Mouse (Mus musculus) megakaryocyte progenitor cell, adult 5-6 weeks (primary cell): ENCODE measurements around the gene Tmtc2. TPM values are rescaled to one million over a fixed set of nuclear protein-coding genes. Genes with fewer than 3 reads are reported as not detected.

Source experiments
- ATAC-seq: replicated peaks from 2 replicates; pipeline ENCODE4 v1.8.0; 2016; ENCODE audit warnings: mild to moderate bottlenecking, moderate TSS enrichment, inconsistent platforms; ENCODE audit not compliant: poor library complexity
- total RNA-seq, 2 experiments: library from RNA; stranded (forward) in 1 of 2; stranded (reverse) in 1 of 2; fragments of 157-497, 149-512 nt in 1 of 2; fragments of 200-1000 nt in 1 of 2; gene quantifications; 2 replicates each; pipeline versions ENCODE4 v1.2.3 to v1.2.4; 2015 to 2017

Gene Tmtc2
- total RNA-seq, 2 experiments from 2014 or later = 0.62 to 0.99 TPM

DNA sequence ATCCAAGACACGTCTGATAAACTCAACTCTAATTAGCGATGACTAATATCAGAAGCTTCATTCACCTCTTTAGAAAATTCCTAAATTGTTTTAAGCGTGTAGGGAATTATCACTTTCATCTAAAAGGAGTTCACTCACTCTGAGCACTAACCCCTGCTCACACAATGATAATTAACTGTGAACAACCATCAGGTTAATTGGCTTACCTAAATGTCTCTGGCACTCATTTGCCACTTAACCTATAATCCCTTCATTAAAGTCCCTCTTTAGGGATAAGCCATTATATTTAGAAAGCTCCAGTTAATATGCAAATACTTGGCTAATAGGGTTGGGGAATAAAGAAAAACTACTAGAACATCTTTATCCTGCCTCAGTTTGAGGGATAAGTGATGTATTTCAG, 151.1 kb downstream of the Tmtc2 start:
- ATAC-seq = no peak

DNA sequence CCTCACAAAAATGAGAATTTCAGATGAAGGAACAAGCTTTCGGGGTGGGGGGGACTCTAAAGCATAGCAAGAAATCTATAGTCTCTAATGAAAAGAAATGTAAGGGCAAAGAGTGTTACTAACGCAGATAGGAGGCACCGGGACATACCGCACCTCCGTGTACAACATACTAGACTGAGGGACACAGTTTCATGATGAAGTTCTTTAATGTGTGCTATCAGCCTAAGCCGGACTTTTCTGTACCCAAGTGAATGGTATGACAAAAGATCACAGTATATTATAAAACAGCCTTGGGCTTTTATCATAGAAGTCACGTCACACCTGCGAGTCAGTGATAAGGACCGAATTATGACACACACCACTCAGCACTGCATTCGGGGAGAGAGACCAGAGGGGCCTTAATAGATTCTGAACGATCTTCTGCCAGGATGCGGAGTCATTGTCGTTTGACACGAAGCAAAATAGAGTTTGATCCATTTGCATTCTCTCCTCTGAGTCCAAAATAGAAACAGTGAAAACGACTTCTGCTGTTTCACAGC, 156.3 kb downstream of the Tmtc2 start:
- peak; percentile 85 for ATAC-seq

DNA sequence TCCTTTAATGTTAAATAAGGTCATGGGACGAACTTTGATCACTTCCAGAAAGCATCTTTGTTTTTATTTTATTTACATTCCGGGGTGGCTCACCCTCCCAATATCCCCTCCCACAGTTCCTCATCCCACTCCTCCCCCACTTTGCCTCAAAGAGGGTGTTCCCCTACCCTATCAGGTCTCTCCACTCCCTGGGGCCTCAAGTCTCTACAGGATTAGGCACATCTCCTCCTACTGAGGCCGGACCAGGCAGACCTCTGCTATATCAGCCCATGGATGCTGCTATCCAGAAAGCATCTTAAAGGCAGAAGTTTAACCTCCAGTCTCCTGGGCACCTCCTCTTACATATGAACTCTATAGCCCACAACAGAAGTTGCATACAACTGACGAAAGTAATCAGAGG, 157.7 kb downstream of the Tmtc2 start:
- no peak for ATAC-seq

DNA sequence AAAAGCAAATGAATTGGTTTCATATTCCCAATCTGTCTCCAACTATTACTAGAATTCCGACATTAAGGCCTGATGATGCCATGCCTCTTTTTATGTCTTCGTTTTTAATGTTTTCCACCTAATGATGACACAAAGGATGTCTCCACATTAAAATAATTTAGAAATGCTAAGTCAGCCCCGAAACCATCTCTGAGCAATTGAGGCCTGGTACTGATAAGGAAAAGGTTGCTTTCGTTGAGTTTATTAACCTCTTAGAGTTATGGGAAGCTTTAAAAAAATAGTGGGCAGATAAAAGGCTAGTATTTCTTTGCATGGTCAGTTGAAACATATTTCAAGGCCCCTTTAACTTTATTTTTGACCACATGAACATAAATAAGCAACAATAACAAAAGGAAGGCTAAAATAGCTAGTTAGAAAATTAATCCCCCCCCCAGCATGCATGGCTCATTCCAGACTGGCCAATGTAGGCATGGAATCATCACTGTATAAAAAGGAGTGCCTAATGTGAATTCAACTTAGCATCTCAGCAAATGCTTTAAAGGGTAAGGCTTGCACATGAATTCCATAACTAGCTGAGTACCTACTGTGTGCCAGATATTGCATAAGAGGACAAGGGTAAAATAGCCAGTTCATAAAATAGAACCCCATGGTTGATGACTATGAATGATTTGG, 168.3 kb downstream of the Tmtc2 start:
- no peak for ATAC-seq

DNA sequence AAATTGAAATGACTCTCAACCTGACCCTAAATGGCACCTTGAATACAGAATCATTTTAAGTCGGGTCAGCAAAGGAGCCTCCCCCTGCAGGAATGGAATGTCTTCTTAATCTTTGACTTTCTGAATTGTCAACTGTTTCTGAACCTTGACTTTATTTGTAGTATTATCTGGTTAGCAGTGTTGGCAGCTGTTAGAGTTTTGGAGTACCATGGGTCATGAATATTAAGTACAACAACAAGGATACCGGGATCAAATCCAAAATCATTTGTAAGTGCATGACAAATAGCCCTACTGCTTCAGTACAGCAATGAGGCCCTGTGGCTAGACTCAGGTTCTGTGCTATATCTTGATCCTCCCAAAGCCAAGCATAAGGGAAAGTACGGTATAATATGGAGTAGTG, 170.3 kb downstream of the Tmtc2 start:
- no peak for ATAC-seq

DNA sequence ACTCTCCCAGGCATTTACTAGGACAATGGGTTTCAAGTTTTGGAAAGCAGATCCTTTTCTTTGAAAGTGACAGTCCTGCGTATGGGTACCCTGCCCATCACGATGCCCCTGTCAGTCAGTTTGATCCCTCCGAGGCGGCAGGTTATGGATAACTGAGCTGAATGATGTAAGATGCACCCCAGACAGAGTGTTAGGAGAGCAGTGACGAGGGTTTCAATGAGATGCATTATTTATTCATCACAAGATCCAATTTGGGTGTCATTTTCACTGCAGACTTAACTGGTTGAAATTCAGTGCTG, 171.8 kb downstream of the Tmtc2 start:
- ATAC-seq = no peak

DNA sequence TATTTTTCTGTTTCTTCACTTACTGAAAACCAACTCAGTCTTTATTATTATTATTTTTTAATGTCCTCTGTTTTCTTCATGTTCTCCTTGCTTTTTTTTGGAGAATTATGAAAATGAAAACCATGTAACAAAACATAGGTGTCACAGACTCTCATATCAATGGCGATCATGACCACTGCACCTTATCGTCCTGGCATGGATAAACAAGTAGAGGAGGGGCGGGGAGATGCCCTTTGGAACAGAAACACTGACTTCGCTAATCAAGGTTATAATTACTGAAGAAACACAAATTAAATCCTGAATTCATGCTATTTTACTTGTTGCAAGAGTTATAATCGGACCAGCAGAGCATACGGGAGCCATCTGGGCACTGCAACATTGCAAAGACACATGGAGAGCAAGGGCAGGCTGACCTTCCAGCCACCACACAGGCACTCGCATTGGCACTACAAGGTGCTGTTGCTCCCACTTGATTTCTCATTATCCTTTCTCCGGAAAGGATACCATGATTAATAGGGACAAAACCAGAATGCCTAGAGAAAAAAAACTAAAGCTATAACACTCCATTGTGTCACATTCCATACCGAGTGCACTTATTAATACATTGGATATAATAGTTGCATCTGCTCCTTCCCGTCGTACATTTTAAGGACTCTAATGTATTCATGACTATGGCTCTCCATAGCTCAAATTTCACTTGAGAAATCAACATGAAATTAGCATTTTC, 172.3 kb downstream of the Tmtc2 start:
- no peak for ATAC-seq

DNA sequence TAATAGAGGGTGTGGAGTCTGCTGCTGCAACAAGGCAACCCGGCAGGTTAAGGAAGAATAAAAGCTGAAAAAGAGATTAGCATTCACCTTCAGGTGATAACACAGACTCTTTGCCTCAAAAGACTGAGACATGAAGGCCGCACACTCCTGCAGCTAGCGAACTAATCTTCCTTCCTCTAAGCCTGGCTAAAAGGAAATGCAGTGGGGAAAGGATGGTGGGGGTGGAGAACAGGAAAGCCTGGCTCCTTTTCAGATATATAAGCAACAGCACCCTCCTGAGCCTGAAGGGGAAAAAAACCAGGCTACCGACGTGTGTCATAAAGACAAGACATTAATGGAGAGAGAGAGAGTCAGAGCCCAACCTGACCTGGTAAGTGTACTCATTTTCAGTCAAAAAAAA, 174.9 kb downstream of the Tmtc2 start:
- ATAC-seq = no peak

DNA sequence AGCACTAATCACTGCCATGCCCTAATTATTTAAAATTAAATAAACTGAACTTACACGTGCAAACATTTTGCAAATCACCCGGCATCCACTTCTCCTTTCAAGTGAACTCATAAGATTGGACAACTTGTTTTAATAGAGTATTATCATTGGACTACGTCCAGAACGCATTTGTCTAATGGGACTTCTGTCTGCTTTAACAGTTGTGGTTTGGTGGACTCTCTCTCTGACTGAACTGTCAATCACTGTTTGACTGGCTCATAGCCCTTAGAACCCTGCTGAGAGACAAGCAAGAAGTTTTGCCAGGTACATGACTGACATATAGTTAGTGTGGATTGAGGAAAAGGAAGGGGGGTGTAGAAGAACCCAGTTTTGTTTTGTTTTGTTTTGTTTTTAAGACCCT, 190.2 kb downstream of the Tmtc2 start:
- no peak for ATAC-seq

DNA sequence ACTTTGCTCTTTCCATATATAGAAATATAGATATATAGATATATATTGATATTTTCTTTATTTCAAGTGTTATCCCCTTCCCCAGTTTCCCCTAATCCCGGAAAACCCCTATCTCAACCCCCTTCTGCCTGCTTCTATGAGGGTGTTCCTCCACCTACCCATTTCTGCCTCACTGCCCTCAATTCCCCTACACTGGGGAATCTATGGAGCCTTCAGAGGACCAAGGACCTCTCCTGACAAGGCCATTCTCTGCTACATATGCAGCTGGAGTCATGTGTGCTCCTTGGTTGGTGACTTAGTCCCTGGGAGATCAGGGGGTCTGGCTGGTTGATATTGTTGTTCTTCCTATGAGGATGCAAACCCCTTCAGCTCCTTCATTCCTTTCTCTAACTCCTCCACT, 192.5 kb downstream of the Tmtc2 start:
- ATAC-seq = no peak

DNA sequence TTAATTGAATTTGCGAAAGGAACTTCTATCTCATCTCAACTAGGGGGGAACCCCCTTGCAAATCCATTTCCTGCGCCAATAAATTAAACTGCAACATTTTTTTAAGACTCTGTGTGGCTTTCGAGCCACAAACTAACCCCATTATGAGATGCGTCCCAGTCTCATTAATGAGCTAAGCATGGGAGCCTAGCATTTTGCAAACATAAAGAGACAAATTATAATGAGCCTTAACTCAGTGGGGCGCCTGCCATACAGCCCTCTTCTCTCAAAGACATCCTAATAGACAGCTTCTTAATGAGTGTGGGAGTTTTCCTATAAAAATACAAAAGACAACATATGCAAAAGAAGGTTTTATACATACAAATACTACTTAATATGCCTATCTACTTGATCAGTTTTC, 193.0 kb downstream of the Tmtc2 start:
- no peak for ATAC-seq

DNA sequence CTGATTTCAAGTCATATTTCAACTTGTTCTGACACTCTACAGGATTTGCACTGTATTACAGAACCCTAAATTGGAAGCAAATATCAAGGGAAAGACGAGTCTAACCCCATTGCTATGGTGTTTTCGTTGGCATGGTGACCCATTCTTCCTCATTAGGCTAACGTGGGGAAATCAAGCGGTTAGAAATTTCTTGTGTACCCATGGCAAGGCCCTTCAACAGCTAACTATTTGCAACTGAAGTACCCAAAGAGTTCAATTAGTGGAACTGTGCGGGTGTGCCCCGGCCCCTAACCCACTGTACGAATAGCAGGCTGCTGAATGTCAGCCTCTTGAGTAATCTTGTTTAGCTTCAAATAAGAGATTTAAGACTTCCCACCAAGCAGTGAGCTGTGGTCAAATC, 193.7 kb downstream of the Tmtc2 start:
- no peak for ATAC-seq

DNA sequence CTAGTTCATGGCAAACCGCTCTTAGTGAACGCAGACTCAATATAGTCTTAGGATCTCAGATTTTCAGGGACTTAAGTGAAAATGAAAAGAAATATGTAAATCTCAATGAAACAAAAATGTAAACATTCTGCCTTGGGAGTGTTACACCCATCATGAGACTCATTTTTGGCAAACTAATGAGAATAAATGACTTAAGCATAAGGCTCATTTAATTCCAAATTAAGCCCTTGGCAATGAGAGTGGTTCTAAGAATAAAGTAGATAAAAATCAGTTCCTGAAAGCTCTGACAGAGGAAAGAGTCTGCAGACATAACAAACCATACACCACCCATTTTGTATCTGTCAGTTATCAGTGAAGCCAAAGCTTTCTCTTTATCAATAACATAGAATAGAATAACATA, 196.5 kb downstream of the Tmtc2 start:
- no peak for ATAC-seq

DNA sequence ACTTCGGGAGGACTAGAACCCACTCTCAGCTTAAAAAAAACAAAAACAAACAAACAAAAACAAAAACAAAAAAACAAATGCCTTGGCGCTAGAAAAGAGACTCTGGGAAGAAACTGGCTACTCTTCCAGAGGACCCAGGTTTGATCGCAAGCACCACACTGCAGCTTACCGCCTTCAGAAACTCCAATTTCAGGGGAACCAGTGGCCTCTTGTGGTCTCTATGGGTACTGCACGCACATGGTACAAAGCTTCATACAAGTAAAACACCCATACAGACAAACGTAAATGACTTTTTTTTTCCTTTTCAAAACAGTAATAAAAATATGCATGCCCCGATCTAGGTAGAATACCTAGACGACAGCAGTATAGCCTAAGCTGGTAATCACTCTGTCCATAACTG, 201.0 kb downstream of the Tmtc2 start:
- peak; percentile 76 for ATAC-seq

DNA sequence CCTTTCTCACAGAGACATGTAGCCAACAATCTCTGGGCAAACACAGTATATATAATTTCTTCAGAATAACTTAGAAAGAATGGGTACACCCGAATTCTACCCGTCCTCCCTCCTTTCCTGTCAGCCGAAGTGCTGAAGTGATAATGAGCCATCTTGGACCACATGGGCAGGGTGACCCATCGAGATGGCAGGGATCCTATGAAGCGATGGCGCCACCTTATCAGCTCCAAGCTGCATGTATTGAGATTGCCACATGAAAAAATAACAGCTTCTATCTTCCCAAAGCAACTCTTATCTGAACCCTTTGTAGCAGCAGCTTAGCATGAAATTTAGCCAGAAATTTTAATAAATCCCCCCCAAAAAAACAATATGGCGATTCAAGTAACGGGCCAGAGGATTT, 206.0 kb downstream of the Tmtc2 start:
- ATAC-seq = no peak

DNA sequence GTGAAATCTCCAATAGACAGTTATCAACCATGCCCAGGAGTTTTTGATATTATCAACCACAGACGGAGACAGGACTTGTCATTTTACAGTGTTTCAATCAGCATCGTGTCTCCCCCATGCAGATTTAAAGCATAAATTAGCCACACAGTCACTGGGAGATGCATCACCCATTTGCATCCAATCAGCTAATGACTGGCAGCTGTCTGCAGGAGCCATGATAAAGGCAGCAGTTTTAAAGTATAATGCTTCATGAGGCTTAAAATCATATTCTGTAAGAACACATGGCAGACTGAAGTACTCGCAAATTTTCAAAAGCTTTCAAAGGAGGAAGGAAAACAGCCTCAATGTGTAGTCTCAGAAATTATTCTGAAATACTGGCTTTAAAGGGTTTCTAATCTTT, 209.8 kb downstream of the Tmtc2 start:
- no peak for ATAC-seq

DNA sequence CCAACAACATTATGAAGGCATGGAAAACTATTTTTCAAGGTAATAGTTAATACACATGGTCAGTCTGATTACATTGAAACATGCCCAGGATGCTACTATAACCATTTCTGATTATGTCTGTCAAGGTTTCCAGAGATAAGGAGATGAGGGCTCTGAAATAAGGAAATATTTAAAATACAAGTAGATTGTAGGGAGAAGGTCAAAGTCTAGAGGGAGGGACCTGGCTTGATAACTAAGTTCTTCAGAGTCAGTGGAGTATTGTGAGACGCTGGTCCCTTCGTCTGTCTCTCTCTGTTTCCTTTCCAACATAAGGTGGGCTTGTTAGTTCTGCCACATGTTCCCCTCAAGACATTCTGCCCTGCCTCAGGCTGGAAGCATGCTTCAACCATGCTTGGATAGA, 223.9 kb downstream of the Tmtc2 start:
- ATAC-seq = no peak

DNA sequence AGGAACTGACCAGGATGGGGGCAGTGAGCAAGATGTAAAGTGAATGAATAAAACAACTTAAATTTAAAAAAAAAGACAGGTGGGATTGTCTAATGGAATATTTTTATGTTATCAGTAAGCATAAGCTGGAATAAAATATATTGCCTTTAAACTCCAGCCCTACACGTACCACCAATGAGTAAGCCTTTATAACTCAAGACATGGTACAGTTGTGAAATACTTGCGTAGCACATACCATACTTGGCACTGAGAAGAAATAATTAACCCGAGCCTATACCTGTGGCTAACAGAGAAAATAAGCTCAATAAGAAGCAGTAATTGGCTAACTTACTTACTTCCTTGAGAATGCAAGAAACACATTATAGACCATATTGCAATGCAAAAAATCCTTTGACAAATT, 228.3 kb downstream of the Tmtc2 start:
- ATAC-seq = no peak

DNA sequence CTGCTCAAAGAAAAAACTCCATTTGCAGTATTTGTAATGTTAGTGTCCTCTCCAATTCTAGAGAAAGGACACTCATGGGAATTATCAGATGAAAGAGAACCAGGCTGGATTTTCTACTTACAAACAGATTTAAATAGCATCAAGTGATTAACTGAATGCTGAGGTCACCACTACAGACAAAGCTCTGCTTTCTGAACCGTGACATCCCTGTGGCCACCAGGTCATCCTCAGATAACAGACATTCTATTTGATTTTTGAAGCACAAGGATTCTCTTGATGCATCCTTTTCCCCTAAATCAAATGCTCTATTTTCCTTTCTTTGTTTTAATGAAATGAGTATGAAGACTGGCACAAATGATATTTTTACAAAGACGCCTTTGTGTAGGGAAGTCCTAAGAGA, 241.4 kb downstream of the Tmtc2 start:
- no peak for ATAC-seq

DNA sequence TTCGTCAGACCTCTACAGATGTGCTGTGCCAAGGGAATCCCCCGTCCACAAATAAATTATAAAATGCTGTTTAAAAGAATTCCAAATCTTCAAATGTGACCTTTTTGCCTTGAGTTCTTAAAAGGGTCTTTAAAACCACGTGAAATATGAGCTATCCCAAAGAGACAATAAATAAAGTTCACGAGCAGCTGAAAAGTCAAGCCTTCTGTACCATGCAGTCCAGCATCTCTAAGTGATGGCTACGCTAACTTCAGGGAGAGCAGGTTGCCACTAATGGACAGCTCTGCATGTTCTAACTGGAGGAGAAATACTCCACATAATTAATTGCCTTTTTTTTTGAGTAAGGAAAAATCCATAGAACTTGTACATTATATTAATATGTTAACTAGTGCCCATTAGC, 243.9 kb downstream of the Tmtc2 start:
- ATAC-seq = no peak

DNA sequence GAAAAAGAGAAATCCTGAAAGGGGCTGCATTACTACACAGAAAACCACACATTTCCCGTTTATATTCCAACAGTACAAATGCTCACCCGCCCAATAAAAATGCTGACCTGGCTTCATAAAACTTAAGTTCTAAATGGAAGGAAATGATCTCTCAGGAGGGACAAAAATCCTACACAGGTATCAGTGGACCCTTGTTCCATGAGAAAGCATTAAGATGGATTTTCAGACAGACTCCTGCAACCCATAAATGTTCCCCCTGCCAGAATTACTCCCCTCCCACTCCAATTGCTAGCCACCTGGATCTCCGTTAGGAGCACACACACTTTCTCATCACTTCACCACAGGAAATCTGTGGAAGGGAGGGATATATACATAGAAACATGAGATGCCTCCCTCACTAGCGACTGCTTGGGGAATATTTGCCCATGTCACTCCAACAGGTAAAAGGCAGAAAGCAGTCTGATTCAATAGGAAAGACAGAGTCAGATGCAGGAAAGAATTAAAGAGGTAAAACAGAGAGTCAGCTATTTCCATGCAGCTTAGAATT, 250.5 kb downstream of the Tmtc2 start:
- no peak for ATAC-seq

DNA sequence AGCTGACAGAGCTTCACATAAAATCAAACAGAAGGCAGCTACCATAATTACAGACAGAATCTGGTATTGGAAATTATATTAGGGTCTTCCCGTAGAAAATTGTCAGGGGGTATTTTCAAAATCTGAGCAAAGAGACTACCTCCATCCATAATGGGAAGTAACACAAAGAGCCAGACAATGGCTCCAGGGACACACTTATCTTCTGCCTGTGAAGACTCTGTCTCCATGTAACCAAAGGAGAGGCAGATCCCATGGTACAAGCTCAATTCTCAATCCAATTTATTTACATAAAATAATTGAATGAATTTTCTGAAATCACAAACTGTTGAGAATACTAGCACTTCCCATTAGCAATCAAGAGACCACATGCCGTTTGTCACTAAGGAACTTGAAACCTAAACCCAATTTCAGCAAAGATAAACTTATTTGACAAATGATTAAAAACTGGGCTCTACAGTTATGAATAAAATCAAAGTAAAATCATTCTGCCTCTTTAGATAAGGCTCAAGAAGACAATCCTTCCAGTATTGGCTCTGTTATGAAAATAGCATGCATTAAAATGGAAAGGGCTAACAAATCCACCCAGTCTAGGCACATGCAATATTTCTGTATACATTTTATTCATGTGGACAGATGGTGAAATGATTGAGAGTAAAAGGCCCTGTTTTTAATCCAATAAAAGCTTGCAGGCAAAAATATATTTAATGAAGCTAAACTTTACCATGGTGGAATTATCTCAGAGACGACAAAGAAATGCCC, 254.8 kb downstream of the Tmtc2 start:
- ATAC-seq = no peak
